Mouse (Mus musculus) thymus, postnatal 0 days (tissue): ENCODE measurements around the gene Lama2. TPM values are rescaled to one million over a fixed set of nuclear protein-coding genes. Genes with fewer than 3 reads are reported as not detected.

Experiments
- DNase-seq: peaks from one replicate; pipeline ENCODE4 v3.0.0-alpha.2; 2015; ENCODE audit warnings: low spot score
- polyA plus RNA-seq: library from polyadenylated mRNA; unstranded; fragments of >200 nt; fragmentation: Nextera tagmentation; extraction: Ambion mirVana; gene quantifications from 2 replicates; pipeline ENCODE4 v1.2.1, GENCODE M21; 2015

Gene Lama2
- polyA plus RNA-seq, 1 experiment from 2014 or later: 3.4 TPM

GRCm38 (mm10) chr10:27387531-27387930 is 232.0 kb downstream of the Lama2 start:
- no peak for DNase-seq

- no peak for DNase-seq
Measured at GRCm38 (mm10) chr10:27384636-27385035, 234.9 kb downstream of the Lama2 start.

GRCm38 (mm10) chr10:27382887-27383609 is 236.5 kb downstream of the Lama2 start:
- DNase-seq: no peak

GRCm38 (mm10) chr10:27378286-27378685 is 241.3 kb downstream of the Lama2 start:
- no peak for DNase-seq

- no peak for DNase-seq
Measured at GRCm38 (mm10) chr10:27344278-27344677, 275.3 kb downstream of the Lama2 start.

GRCm38 (mm10) chr10:27322410-27322990 is 297.1 kb downstream of the Lama2 start:
- no peak for DNase-seq

GRCm38 (mm10) chr10:27307444-27307843 is 312.1 kb downstream of the Lama2 start:
- DNase-seq: no peak

GRCm38 (mm10) chr10:27305301-27305700 is 314.3 kb downstream of the Lama2 start:
- no peak for DNase-seq

GRCm38 (mm10) chr10:27285098-27285860 is 334.3 kb downstream of the Lama2 start:
- DNase-seq: no peak

- DNase-seq: no peak
Measured at GRCm38 (mm10) chr10:27267432-27267831, 352.1 kb downstream of the Lama2 start.

GRCm38 (mm10) chr10:27265812-27266211 is 353.7 kb downstream of the Lama2 start:
- no peak for DNase-seq

GRCm38 (mm10) chr10:27264713-27265112 is 354.8 kb downstream of the Lama2 start:
- no peak for DNase-seq

GRCm38 (mm10) chr10:27249741-27250140 is 369.8 kb downstream of the Lama2 start:
- DNase-seq: no peak

GRCm38 (mm10) chr10:27234755-27235154 is 384.8 kb downstream of the Lama2 start:
- DNase-seq: no peak

GRCm38 (mm10) chr10:27233577-27233976 is 386.0 kb downstream of the Lama2 start:
- no peak for DNase-seq

- no peak for DNase-seq
Measured at GRCm38 (mm10) chr10:27223815-27224375, 395.7 kb downstream of the Lama2 start.

GRCm38 (mm10) chr10:27222639-27223315 is 396.8 kb downstream of the Lama2 start:
- no peak for DNase-seq

GRCm38 (mm10) chr10:27219698-27220097 is 399.9 kb downstream of the Lama2 start:
- no peak for DNase-seq

- no peak for DNase-seq
Measured at GRCm38 (mm10) chr10:27207320-27207719, 412.2 kb downstream of the Lama2 start.

- DNase-seq: no peak
Measured at GRCm38 (mm10) chr10:27198443-27198842, 421.1 kb downstream of the Lama2 start.
